Mouse (Mus musculus) midbrain, postnatal 0 days (tissue): ENCODE measurements around the gene Casd1. TPM values are rescaled to one million over a fixed set of nuclear protein-coding genes. Genes with fewer than 3 reads are reported as not detected.

Experiments
- ATAC-seq: fragments of 200-750 bp; cut with Nextera tagmentation; 2 replicates; pipeline ENCODE4 v1.8.0; 2017; ENCODE audit warnings: moderate number of reproducible peaks, mild to moderate bottlenecking, moderate TSS enrichment, moderate library complexity; ENCODE audit not compliant: low FRiP score
- DNase-seq: peaks from one replicate; pipeline ENCODE4 v3.0.0-alpha.2; 2015; ENCODE audit warnings: low spot score
- H3K27ac ChIP-seq: fragments of 300-500 bp; sonication (generic); 2 replicates; pipeline ENCODE4 v1.5.1; 2014; ENCODE audit warnings: low read depth, mild to moderate bottlenecking, low read length, mixed read lengths
- H3K27me3 ChIP-seq: fragments of 300-500 bp; sonication (generic); 2 replicates; pipeline ENCODE4 v1.6.1; 2014; ENCODE audit warnings: low read length, control low read depth, mixed read lengths; ENCODE audit not compliant: insufficient read depth
- H3K36me3 ChIP-seq: fragments of 300-500 bp; sonication (generic); 2 replicates; pipeline ENCODE4 v1.6.1; 2014; ENCODE audit warnings: low read length, control low read depth, mixed read lengths; ENCODE audit not compliant: insufficient read depth
- H3K4me1 ChIP-seq: fragments of 300-500 bp; sonication (generic); 2 replicates; pipeline ENCODE4 v1.6.1; 2014; ENCODE audit warnings: mild to moderate bottlenecking, control low read depth, antibody characterized with exemption, low read length, mixed read lengths; ENCODE audit not compliant: insufficient read depth
- H3K4me2 ChIP-seq: fragments of 300-500 bp; sonication (generic); 2 replicates; pipeline ENCODE4 v1.6.1; 2014; ENCODE audit warnings: low read depth, mild to moderate bottlenecking, low read length, mixed read lengths; ENCODE audit not compliant: poor library complexity, severe bottlenecking
- H3K4me3 ChIP-seq: fragments of 300-500 bp; sonication (generic); 2 replicates; pipeline ENCODE4 v1.5.1; 2014; ENCODE audit warnings: low read depth, mild to moderate bottlenecking, low read length, moderate library complexity
- H3K9ac ChIP-seq: fragments of 300-500 bp; sonication (generic); replicated peaks from 2 replicates; pipeline ENCODE4 v1.6.1; 2014; ENCODE audit warnings: mild to moderate bottlenecking, low read length, moderate library complexity, mixed read lengths; ENCODE audit not compliant: poor library complexity, severe bottlenecking
- H3K9me3 ChIP-seq: fragments of 300-500 bp; sonication (generic); 2 replicates; pipeline ENCODE4 v1.6.1; 2016; ENCODE audit warnings: low read length, control low read depth
- CTCF ChIP-seq: IDR thresholded peaks from 2 replicates; pipeline ENCODE4 v1.5.1; 2016; ENCODE audit warnings: antibody characterized with exemption, mild to moderate bottlenecking
- WGBS: fragments of 180-500 bp; shearing (Covaris S2); extraction: QIAGEN DNeasy Blood & Tissue Kit; methylation state at CpG from one replicate; pipeline ENCODE4 v1.1.7; 2014; 5-methylcytosine and 5-hydroxymethylcytosine counted together
- polyA plus RNA-seq: library from polyadenylated mRNA; unstranded; fragments of >200 nt; fragmentation: Nextera tagmentation; extraction: Ambion mirVana; gene quantifications from 2 replicates; pipeline ENCODE4 v1.2.1, GENCODE M21; 2015
- total RNA-seq: library from RNA; depleted of rRNA; stranded (reverse); fragments of >200 nt; gene quantifications from 2 replicates; pipeline ENCODE4 v1.2.3, GENCODE M21; 2014

Gene Casd1
- total and polyA plus RNA-seq, 2 experiments from 2014 or later: 44.7 to 93.6 TPM

DNA sequence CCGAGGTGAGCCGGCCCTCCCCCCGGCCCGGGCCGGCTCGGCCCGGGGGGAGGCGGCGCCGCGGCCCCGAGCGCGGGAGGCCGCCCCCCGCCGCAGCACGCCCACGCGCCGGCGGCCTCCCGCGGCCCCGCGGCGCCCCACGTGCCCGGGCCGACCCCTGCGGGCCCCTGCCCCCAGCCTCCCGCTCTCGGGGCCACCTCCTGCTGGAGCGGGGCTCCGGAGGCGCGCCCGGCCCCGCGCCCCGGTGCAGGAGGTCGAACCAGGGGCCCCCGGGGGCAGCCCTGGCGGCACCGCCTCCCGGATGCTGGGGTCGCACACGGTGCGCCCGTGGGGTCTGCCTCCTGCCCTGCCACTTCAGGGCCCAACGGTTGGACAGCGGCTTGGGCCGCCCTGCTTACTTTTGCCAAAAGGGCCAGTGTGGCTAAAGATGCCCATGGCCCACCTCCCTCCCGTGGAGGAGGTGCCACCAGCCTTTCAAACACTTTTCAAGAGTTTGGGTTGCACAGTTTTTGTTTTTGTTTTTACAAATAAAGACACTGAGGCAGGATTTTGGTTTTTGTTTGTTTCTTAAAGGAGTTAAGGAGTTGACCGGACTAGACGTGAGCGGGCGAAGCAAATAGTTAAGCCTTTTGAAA, 775 bp downstream of the Casd1 start:
- TF ChIP-seq CTCF: no peak
- Histone ChIP-seq H3K36me3 (no peaks in the 10 kb centered on the region), H3K27ac (peak overlapping the region; percentile 97), H3K9me3 (no peaks in the 10 kb centered on the region), H3K4me1 (peaks cover 7% of the 10 kb centered on the region), H3K4me2 (peak overlapping the region; percentile 95), H3K27me3 (no peaks in the 10 kb centered on the region), H3K9ac (peak overlapping the region; percentile 98), H3K4me3 (peak overlapping the region; percentile 78)
- DNase-seq (peak; percentile 36), ATAC-seq (peak; percentile 78)
- WGBS: 6% methylated on average over 24 of the region's 58 CpGs

DNA sequence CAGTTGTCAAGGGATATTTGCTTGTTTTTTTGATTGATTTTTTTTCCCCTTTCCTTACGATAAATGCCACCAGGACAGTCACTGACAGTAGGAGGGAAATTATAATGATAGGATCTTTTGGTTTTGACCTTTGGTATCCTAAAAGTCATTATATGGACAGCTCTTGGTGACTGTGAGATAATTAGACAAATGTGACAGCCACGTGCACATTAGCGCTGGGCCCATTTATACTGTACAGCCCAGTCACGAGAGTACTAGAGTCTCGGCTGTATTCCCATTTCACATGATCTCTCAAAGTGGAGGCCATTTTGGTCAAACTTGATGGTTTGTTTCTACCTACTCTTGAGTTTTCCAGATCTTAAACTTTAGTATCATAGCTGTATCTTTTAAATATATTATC, 1.4 kb downstream of the Casd1 start:
- Histone ChIP-seq H3K4me1 (peaks cover 7% of the 10 kb centered on the region), H3K27ac (no peak overlapping the region; the same call in 1 of the 2 replicates), H3K9me3 (no peaks in the 10 kb centered on the region), H3K4me2 (peak overlapping the region; percentile 95), H3K9ac (no peak overlapping the region), H3K4me3 (peak overlapping the region; percentile 78), H3K27me3 (no peaks in the 10 kb centered on the region), H3K36me3 (no peaks in the 10 kb centered on the region)
- no peak for TF ChIP-seq CTCF
- WGBS: 70% methylated on average over 5 of the region's 5 CpGs
- ATAC-seq (no peak), DNase-seq (no peak)

DNA sequence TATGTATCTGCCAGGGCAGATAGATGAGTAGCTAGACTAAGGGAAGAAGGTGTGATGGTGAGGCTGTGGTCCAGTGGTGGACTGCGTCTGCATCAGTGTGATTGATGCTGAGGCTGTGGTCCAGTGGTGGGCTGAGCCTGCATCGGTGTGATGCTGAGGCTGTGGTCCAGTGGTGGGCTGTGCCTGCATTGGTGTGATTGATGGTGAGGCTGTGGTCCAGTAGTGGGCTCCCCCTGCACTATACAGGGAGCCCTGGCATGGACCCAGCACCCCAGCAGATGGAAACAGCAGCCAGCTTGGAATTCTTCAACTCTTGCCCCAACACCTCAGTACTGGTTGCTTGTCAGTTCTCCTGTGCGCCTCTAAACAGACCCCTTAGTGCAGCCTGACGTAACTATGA, 5.8 kb downstream of the Casd1 start:
- 96% methylated on average over 4 of the region's 4 CpGs for WGBS
- no peaks in the 10 kb centered on the region for H3K9me3 ChIP-seq
- no peaks in the 10 kb centered on the region for H3K27me3 ChIP-seq
- no peak overlapping the region for H3K27ac ChIP-seq
- DNase-seq (no peak), ATAC-seq (no peak)
- no peaks in the 10 kb centered on the region for H3K4me1 ChIP-seq
- no peak overlapping the region for H3K9ac ChIP-seq
- no peak overlapping the region for H3K4me3 ChIP-seq
- no peak for TF ChIP-seq CTCF
- no peak overlapping the region for H3K4me2 ChIP-seq
- no peaks in the 10 kb centered on the region for H3K36me3 ChIP-seq

DNA sequence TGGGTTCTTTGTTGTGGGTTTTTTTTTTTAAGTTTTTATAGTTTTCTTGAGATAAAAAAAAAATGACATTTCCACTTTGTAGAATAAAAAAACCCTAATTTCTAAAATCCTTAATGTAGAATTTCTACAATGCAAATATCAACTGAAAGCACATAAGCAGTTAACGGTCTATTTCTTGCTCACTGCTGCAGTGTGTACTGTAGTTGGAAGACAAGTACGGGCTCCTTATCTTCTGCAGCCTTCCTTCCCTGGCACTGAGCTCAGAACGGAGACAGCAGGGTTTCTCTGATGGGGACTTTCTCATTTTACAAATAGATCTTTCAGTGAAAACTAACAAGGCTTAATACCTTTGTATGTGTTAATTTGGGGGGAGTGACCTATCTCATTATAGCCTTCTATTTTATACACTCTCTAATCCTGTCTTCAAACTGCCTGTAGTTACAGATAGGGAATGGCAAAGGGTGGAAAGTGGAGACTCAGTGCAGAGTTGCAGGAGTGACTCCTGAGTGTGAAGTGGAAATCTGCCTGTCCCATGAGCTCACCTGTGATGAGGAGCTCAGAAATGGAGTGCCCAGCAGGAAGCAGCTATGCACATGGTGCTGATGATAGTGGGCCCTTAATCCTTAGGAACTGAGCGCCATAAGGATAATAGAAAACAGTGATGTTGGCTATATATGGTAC, 9.7 kb downstream of the Casd1 start:
- H3K4me1 ChIP-seq: no peaks in the 10 kb centered on the region
- TF ChIP-seq CTCF: no peak
- no peaks in the 10 kb centered on the region for H3K9me3 ChIP-seq
- no peaks in the 10 kb centered on the region for H3K27me3 ChIP-seq
- no peak overlapping the region for H3K27ac ChIP-seq
- H3K36me3 ChIP-seq: peaks cover 3% of the 10 kb centered on the region; the same call in 1 of the 2 replicates
- no peak overlapping the region for H3K9ac ChIP-seq
- no peak overlapping the region for H3K4me2 ChIP-seq
- WGBS: 79% methylated on average over 4 of the region's 4 CpGs
- no peak overlapping the region for H3K4me3 ChIP-seq
- no peak for DNase-seq
- no peak for ATAC-seq

DNA sequence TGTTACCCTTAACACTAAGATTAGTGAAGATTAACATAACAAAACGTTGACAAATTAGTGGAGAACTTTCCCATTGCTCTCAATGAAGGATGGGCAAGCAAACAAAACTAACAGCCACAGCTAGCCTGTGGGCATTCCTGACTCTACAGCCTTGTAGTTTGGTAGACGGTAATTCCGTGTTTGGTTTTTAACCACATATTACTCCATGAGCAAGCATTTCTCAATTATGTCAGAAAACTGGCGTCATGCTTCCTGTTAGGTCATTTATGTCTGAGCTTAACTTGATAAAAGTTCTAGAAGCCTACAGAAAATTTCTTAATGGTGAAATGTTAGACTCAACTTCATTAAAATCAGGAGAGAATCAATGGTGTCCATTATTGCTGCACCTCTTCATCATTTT, 11.2 kb downstream of the Casd1 start:
- Histone ChIP-seq H3K9ac (no peak overlapping the region), H3K4me3 (no peak overlapping the region), H3K27ac (no peak overlapping the region), H3K27me3 (no peaks in the 10 kb centered on the region), H3K4me2 (no peak overlapping the region), H3K4me1 (no peaks in the 10 kb centered on the region), H3K9me3 (no peaks in the 10 kb centered on the region), H3K36me3 (peaks cover 3% of the 10 kb centered on the region; the same call in 1 of the 2 replicates)
- DNase-seq: no peak
- 92% methylated on average over 4 of the region's 4 CpGs for WGBS
- ATAC-seq: no peak
- no peak for TF ChIP-seq CTCF

DNA sequence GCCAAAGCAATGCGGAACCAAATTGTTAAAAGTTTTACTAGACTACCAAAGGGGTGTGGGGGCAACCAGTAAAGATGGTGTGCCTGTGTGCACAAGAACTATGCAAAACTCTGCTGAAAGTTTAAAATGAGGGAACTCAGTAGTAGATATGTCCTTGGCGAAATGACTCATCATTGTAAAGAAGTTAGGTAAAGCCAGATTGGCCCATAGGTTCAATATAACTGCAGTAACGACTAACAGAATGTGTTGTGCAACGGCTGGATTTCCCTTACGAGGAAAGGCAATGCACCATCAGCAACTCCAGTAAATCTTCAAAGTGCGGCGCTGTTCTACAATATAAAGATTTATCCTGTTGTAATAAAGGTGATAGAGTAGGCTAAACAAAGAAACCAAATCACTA, 11.8 kb downstream of the Casd1 start:
- no peak overlapping the region for H3K27ac ChIP-seq
- no peak overlapping the region for H3K4me3 ChIP-seq
- H3K9me3 ChIP-seq: no peaks in the 10 kb centered on the region
- 95% methylated on average over 7 of the region's 7 CpGs for WGBS
- no peaks in the 10 kb centered on the region for H3K27me3 ChIP-seq
- peaks cover 3% of the 10 kb centered on the region; the same call in 1 of the 2 replicates for H3K36me3 ChIP-seq
- H3K4me2 ChIP-seq: no peak overlapping the region
- no peak for DNase-seq
- TF ChIP-seq CTCF: no peak
- no peak for ATAC-seq
- no peak overlapping the region for H3K9ac ChIP-seq
- no peaks in the 10 kb centered on the region for H3K4me1 ChIP-seq
